Mouse (Mus musculus): ENCODE data around the gene Osmr. TPM values are rescaled to one million over a fixed set of nuclear protein-coding genes. Genes with fewer than 3 reads are reported as not detected.

Osmr gene
- polyA plus RNA-seq, 1 experiment from 2014 or later, result 1.7 TPM

Other genes starting within 250 kb of the Osmr start
- gene Rictor, start 166.6 kb downstream of the Osmr start, polyA plus RNA-seq (2014; fragmentation: Nextera tagmentation; extraction: Ambion mirVana), result 60.6 and 61.0 TPM in 2 replicates
- 32.1 and 48.0 TPM in 2 replicates for gene Lifr, start 215.6 kb upstream of the Osmr start, polyA plus RNA-seq (2014; fragmentation: Nextera tagmentation; extraction: Ambion mirVana)